Mouse (Mus musculus) large intestine, adult 2 months (tissue): ENCODE measurements around the gene Olfr1221. TPM values are rescaled to one million over a fixed set of nuclear protein-coding genes. Genes with fewer than 3 reads are reported as not detected.
"Not testable (repeated sequence)": the region's sequence is repeated elsewhere in the genome, so short reads cannot be mapped to it uniquely, and the experiment has no call there.

Experiments used
- DNase-seq: peaks from one replicate; pipeline ENCODE4 v3.0.0-alpha.2; 2012; ENCODE audit warnings: low read depth, low spot score
- WGBS: fragments of 180-500 bp; shearing (Covaris S2); methylation state at CpG from one replicate; pipeline ENCODE4 v1.1.7; 2018; 5-methylcytosine and 5-hydroxymethylcytosine counted together
- polyA plus RNA-seq: library from polyadenylated mRNA; depleted of rRNA; stranded (reverse); fragments of >200 nt; gene quantifications from 2 replicates; pipeline ENCODE4 v1.2.3, GENCODE M21; 2012; rRNA removed

Gene Olfr1221
- polyA plus RNA-seq = not detected in 2 replicates

GRCm38 (mm10) chr2:89117183-89117582 is at the start of gene Olfr1221:
Gene Olfr1221 (minus strand): TSS chr2:89117283.
- 76% methylated on average over 2 of the region's 2 CpGs for WGBS
- DNase-seq = no peak

DNA sequence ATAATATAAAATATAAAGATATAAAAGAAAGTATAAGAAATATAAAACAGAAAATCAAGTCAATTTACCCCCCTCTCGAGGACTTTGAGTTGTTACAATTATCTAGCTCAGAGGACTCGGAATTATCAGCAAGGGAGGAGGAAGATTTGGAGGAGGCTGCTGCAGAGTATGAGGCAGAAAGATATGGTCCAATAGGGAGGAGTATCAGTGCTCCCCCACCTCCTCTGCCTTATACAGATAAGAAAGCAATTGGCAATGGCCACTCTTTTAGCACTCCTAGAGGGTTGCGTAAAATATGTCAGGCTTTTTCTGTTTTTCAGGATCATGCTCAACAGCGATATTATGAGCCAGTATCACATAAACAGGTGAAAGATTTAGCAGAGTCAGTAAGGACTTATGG is 47.6 kb upstream of the Olfr1221 start:
- 88% methylated on average over 4 of the region's 4 CpGs for WGBS
- DNase-seq = not testable (repeated sequence)

GRCm38 (mm10) chr2:89163991-89164390 is 46.9 kb upstream of the Olfr1221 start, which contains the start of gene Olfr1224-ps1:
Gene Olfr1224-ps1 (minus strand): TSS chr2:89164091.
- DNase-seq = not testable (repeated sequence)
- 91% methylated on average over 8 of the region's 8 CpGs for WGBS

DNA sequence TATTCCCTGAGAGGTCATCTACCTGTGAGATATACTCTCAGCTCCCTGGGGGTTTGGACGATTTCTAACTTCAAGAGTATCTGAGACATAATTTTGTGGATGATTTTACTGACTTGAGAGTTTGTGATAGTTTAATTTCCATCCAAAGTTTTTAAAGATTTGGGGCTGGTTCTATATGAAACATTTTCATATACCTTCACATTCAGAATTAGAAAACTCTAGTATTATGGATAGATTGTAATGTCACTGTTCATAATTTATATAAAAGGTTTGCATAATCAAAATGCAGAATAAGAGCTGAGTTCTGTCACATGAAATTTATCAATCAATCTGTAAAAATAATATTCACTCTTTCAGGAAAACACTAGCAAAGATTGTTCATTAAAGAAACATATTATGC is 34.4 kb upstream of the Olfr1221 start, which contains the start of gene Olfr1223:
TSS of gene Olfr1223 (minus strand) at position 101 of the 400 bp plus-strand sequence.
- DNase-seq = no peak
- 67% methylated on average over 1 of the region's 1 CpGs for WGBS

DNA sequence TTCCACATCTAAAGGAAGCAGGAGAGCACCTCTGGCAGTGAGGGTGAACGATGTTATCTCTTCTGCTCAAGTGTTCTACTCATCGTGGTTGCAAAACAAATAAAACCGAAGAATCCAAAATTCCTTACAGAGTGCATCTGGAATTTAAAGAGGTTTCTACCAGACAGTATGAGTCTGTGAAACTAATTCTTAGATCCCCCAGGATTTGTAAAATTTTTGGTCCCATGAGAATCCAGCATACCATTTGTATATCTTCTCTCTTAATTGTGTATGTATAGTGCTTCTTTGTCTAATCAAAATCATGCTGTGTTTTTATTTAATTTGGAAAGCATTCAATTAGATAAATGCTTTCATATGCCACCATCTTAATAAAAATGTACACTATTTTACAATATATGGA is 15.9 kb upstream of the Olfr1221 start, which contains the start of gene Olfr1222:
TSS of gene Olfr1222 (minus strand) at position 101 of the 400 bp plus-strand sequence.
- DNase-seq = no peak
- 52% methylated on average over 3 of the region's 3 CpGs for WGBS

- no peak for DNase-seq
- WGBS = 62% methylated on average over 3 of the region's 3 CpGs
Measured at GRCm38 (mm10) chr2:89106735-89107134, 10.3 kb downstream of the Olfr1221 start, which contains the start of gene Olfr1220. Gene Olfr1220 (minus strand): TSS chr2:89106835.

DNA sequence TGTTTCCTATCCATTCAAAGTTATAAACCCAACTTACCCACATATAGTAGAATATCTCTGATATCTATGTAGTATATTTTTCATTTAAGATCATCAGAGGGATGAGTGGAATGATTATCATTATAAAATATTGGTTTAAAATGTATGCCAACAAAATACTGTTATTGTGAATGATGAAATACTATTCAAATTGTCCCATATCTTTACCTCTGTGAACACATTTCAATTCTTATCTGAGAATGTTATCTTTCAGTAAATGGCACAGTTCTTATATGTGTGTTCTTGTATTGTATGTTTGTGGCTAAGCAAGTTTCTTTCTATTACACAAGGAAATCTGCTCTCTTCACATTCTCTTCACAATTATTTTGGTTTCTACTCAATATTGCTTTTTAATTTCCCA is 11.4 kb downstream of the Olfr1221 start:
- no peak for DNase-seq

- 96% methylated on average over 1 of the region's 1 CpGs for WGBS
Measured at GRCm38 (mm10) chr2:89093848-89094247, 23.2 kb downstream of the Olfr1221 start.

GRCm38 (mm10) chr2:89083413-89083812 is 33.7 kb downstream of the Olfr1221 start, which contains the start of gene Olfr1219:
Gene Olfr1219 (minus strand): TSS chr2:89083513.
- DNase-seq = no peak
- 48% methylated on average over 1 of the region's 1 CpGs for WGBS

More at GRCm38 (mm10) chr2:89093848-89094247, 23.2 kb downstream of the Olfr1221 start:
- no peak for DNase-seq

DNA sequence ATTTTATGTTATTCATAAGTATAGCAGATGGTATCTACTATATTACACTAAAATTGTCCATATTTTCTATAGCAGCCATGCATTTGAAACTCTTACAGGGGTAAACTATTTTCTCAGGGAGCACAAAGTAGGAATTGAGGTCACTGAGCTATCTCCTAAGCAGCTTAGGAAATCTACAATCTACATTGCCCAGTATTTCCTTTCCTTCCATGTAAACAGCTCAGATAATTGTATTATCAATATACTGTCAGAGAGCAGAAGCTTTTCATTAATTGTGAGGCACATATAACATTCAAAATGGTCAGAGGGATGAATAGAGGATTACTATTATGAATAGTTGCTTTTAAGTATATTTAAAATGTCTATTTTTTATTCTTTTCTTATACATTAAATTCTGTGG is 35.6 kb downstream of the Olfr1221 start:
- no peak for DNase-seq

DNA sequence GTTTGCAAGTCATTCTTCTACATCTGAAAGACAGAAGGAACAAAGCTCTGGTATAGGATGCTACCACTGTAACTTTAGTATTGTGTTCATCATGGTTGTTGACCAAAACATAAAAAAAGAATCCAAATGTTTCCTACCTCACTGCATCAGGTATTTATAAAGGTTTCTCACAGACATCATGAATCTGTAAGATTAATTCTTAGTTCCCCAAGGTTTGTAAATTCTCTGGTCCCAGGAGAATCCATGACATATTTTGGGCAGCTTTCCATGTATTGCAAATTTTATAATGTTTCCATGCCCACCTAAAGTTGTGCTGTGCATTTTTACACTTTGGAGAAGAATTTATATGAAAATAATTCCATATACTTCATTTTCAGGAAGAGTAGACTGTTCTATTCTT is 56.0 kb downstream of the Olfr1221 start, which contains the start of gene Olfr1218:
TSS of gene Olfr1218 (minus strand) at position 101 of the 400 bp plus-strand sequence.
- no peak for DNase-seq

Other genes with a start within 250 kb of the Olfr1221 start
- not detected in 2 replicates for gene Olfr1208, start 215.0 kb downstream of the Olfr1221 start, polyA plus RNA-seq
- not detected in 2 replicates for gene Olfr1209, start 202.1 kb downstream of the Olfr1221 start, polyA plus RNA-seq
- gene Olfr1211, start 179.2 kb downstream of the Olfr1221 start, polyA plus RNA-seq = not detected in 2 replicates
- gene Olfr1212, start 163.3 kb downstream of the Olfr1221 start, polyA plus RNA-seq = not detected in 2 replicates
- gene Gm13762, start 137.0 kb downstream of the Olfr1221 start, polyA plus RNA-seq = not detected in 2 replicates
- gene Olfr1214, start 124.6 kb downstream of the Olfr1221 start, polyA plus RNA-seq = not detected in 2 replicates
- gene Olfr1215, start 110.3 kb downstream of the Olfr1221 start, polyA plus RNA-seq = not detected in 2 replicates
- gene Olfr1216, start 98.9 kb downstream of the Olfr1221 start, polyA plus RNA-seq = not detected in 2 replicates
- gene Olfr1217, start 85.2 kb downstream of the Olfr1221 start, polyA plus RNA-seq = not detected in 2 replicates
- not detected in 2 replicates for gene Olfr1218, start 56.1 kb downstream of the Olfr1221 start, polyA plus RNA-seq
- not detected in 2 replicates for gene Olfr1219, start 33.8 kb downstream of the Olfr1221 start, polyA plus RNA-seq
- not detected in 2 replicates for gene Olfr1220, start 10.4 kb downstream of the Olfr1221 start, polyA plus RNA-seq
- not detected in 2 replicates for gene Olfr1222, start 15.8 kb upstream of the Olfr1221 start, polyA plus RNA-seq
- gene Olfr1223, start 34.3 kb upstream of the Olfr1221 start, polyA plus RNA-seq = not detected in 2 replicates
- not detected in 2 replicates for gene Olfr1224-ps1, start 46.8 kb upstream of the Olfr1221 start, polyA plus RNA-seq
- not detected in 2 replicates for gene Olfr1225, start 57.4 kb upstream of the Olfr1221 start, polyA plus RNA-seq
- not detected in 2 replicates for gene Olfr1226, start 82.8 kb upstream of the Olfr1221 start, polyA plus RNA-seq
- not detected in 2 replicates for gene Olfr1228, start 136.8 kb upstream of the Olfr1221 start, polyA plus RNA-seq
- gene Olfr1229, start 170.7 kb upstream of the Olfr1221 start, polyA plus RNA-seq = not detected in 2 replicates
- gene Olfr1230, start 180.0 kb upstream of the Olfr1221 start, polyA plus RNA-seq = not detected in 2 replicates
- gene Olfr1231, start 189.8 kb upstream of the Olfr1221 start, polyA plus RNA-seq = not detected in 2 replicates
- not detected in 2 replicates for gene Olfr1232, start 212.4 kb upstream of the Olfr1221 start, polyA plus RNA-seq
- not detected in 2 replicates for gene Olfr1233, start 225.1 kb upstream of the Olfr1221 start, polyA plus RNA-seq
- gene Olfr1234, start 247.6 kb upstream of the Olfr1221 start, polyA plus RNA-seq = not detected in 2 replicates